Mouse (Mus musculus): ENCODE results near the gene Nfs1. TPM values are rescaled to one million over a fixed set of nuclear protein-coding genes. Genes with fewer than 3 reads are reported as not detected.
A peak's percentile ranks its signal among the peaks of the same experiment; 100 is the strongest.
"Not testable (repeated sequence)": the region's sequence is repeated elsewhere in the genome, so short reads cannot be mapped to it uniquely, and the experiment has no call there.

The Nfs1 gene
- polyA plus RNA-seq (2014; fragmentation: Nextera tagmentation; extraction: Ambion mirVana): 29.7 and 30.8 TPM in 2 replicates

DNA sequence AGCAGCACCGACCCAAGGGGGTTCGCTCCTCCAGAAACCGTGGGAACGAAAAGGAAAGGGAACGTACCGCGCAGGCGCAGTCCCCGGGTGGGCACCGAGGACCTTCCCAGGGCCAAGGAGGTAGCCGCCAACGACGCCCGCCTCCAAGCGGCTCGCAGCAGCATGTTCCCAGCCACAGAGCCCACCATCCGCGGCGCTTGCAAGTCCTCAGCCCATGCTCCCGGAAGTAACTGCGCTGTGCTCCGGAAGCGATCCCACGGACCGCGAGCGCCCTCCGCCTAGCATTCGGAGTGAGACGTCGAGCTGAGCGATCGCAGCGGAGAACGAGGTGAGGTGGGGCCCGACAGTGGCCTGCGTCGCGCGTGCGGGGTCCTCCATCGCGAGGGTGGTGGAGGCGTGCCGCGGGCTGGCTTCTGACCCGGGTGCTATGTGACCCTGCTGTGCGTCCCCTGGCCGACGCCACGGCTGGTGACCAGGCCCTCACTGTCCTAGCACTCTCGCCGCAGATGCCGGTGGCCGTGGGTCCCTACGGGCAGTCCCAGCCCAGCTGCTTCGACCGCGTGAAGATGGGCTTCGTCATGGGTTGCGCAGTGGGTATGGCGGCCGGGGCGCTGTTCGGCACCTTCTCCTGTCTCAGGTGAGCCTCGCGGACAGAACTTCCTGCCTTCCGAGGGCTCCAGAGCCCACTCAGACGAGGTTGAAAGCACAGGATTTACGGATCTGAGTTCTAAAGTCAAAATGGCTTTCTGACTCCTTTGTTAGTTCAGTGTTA is at the start of gene Nfs1, which contains the start of gene Romo1:
TSS of gene Nfs1 (minus strand) at position 234 of the 772 bp plus-strand sequence.
TSS of gene Romo1 (plus strand) at position 87 of the 772 bp plus-strand sequence.
- peak within 1 kb of the TSS; percentile 56 for H3K4me2 ChIP-seq (ENCODE audit: low read length)
- DNase-seq: peak; percentile 98
- no peaks in the 10 kb centered on the region for H3K9me3 ChIP-seq (ENCODE audit: control insufficient read depth, low read length)
- 0% methylated on average over 69 of the region's 70 CpGs for WGBS
- ATAC-seq (ENCODE audit: low FRiP score, low TSS enrichment): peak; percentile 99
- peaks cover 33% of the 10 kb centered on the region for H3K36me3 ChIP-seq (ENCODE audit: control insufficient read depth, insufficient read depth, low read length)
- peak within 1 kb of the TSS; percentile 75 for H3K9ac ChIP-seq (replicated peaks; ENCODE audit: low read length)
- H3K4me1 ChIP-seq (ENCODE audit: control insufficient read depth, insufficient read depth, low read length): no peaks in the 10 kb centered on the region
- H3K27me3 ChIP-seq (ENCODE audit: control insufficient read depth, insufficient read depth, low read length): no peaks in the 10 kb centered on the region
- peak within 1 kb of the TSS; percentile 81 for H3K4me3 ChIP-seq (replicated peaks; ENCODE audit: low read depth, low read length)
- H3K27ac ChIP-seq (replicated peaks; ENCODE audit: low read depth, low read length): peak within 1 kb of the TSS; percentile 94

- H3K9me3 ChIP-seq (ENCODE audit: control insufficient read depth, low read length): no peaks in the 10 kb centered on the region
- ATAC-seq (ENCODE audit: low FRiP score, low TSS enrichment): no peak
- WGBS: 77% methylated on average over 3 of the region's 3 CpGs
Observed at GRCm38 (mm10) chr2:156193066-156193862, 49.3 kb upstream of the Nfs1 start.

DNA sequence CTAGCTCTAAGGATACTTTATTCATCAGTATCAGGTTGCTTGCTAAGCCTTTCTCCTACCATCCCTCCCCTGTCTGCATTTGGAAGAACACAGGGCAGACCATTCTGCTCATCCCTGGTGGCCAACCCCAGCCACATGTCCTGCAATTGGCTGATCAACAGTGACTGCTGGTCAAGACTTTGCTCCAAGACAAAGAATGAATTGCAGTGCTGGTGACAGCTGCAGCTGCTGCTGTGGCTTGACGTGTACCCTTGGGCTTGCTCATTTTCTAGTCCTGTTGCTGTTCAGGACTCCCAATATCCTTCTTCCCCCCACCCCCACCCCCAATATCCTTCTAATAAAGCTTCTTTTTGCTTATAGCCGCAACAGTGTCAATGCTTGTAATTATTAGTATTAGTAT is 48.1 kb upstream of the Nfs1 start:
- Histone ChIP-seq H3K9me3 (ENCODE audit: control insufficient read depth, low read length) (no peaks in the 10 kb centered on the region), H3K36me3 (ENCODE audit: control insufficient read depth, insufficient read depth, low read length) (no peaks in the 10 kb centered on the region), H3K9ac (replicated peaks; ENCODE audit: low read length) (no peak overlapping the region), H3K27me3 (ENCODE audit: control insufficient read depth, insufficient read depth, low read length) (no peaks in the 10 kb centered on the region), H3K4me1 (ENCODE audit: control insufficient read depth, insufficient read depth, low read length) (no peaks in the 10 kb centered on the region; the same call in 1 of the 2 replicates), H3K27ac (replicated peaks; ENCODE audit: low read depth, low read length) (no peak overlapping the region), H3K4me2 (ENCODE audit: low read length) (no peak overlapping the region), H3K4me3 (replicated peaks; ENCODE audit: low read depth, low read length) (no peak overlapping the region)
- WGBS: 66% methylated on average over 2 of the region's 2 CpGs
- ATAC-seq (ENCODE audit: low FRiP score, low TSS enrichment): no peak
- DNase-seq: no peak

More at GRCm38 (mm10) chr2:156193066-156193862, 49.3 kb upstream of the Nfs1 start:
- Histone ChIP-seq H3K27ac (replicated peaks; ENCODE audit: low read depth, low read length) (no peak overlapping the region), H3K4me1 (ENCODE audit: control insufficient read depth, insufficient read depth, low read length) (peaks cover 7% of the 10 kb centered on the region), H3K27me3 (ENCODE audit: control insufficient read depth, insufficient read depth, low read length) (no peaks in the 10 kb centered on the region), H3K4me2 (ENCODE audit: low read length) (no peak overlapping the region), H3K4me3 (replicated peaks; ENCODE audit: low read depth, low read length) (no peak overlapping the region), H3K36me3 (ENCODE audit: control insufficient read depth, insufficient read depth, low read length) (no peaks in the 10 kb centered on the region), H3K9ac (replicated peaks; ENCODE audit: low read length) (no peak overlapping the region)
- DNase-seq: no peak

GRCm38 (mm10) chr2:156191540-156191939 is 47.6 kb upstream of the Nfs1 start:
- Histone ChIP-seq H3K9ac (replicated peaks; ENCODE audit: low read length) (no peak overlapping the region), H3K9me3 (ENCODE audit: control insufficient read depth, low read length) (no peaks in the 10 kb centered on the region), H3K4me3 (replicated peaks; ENCODE audit: low read depth, low read length) (no peak overlapping the region), H3K27me3 (ENCODE audit: control insufficient read depth, insufficient read depth, low read length) (no peaks in the 10 kb centered on the region), H3K4me2 (ENCODE audit: low read length) (no peak overlapping the region), H3K36me3 (ENCODE audit: control insufficient read depth, insufficient read depth, low read length) (no peaks in the 10 kb centered on the region), H3K27ac (replicated peaks; ENCODE audit: low read depth, low read length) (no peak overlapping the region), H3K4me1 (ENCODE audit: control insufficient read depth, insufficient read depth, low read length) (no peaks in the 10 kb centered on the region; the same call in 1 of the 2 replicates)
- ATAC-seq (ENCODE audit: low FRiP score, low TSS enrichment) (no peak), DNase-seq (no peak)
- WGBS: 95% methylated on average over 2 of the region's 2 CpGs

- H3K36me3 ChIP-seq (ENCODE audit: control insufficient read depth, insufficient read depth, low read length): no peaks in the 10 kb centered on the region
- ATAC-seq (ENCODE audit: low FRiP score, low TSS enrichment): no peak
- 88% methylated on average over 14 of the region's 14 CpGs for WGBS
Observed at GRCm38 (mm10) chr2:156190004-156190896, 46.3 kb upstream of the Nfs1 start.

DNA sequence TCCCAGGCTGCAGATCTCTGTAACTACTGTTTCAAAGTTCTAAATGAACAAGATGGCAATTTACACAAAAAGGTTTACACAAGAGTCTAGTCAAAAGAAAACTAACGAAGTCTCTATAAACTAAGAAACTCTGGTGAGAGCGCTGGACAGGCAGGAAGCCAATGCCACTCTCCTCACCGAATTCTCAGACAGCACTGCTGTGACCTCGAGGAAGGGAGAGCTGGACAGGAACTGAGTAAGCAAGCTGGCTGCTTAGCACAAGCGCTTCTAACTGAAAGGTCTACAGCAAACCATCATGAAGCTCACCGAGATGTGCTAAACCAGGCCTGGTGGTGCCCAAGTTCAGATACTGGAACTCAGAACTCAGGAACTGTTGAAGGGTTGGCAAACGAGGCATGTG is 45.3 kb upstream of the Nfs1 start:
- WGBS: 85% methylated on average over 7 of the region's 7 CpGs

More at GRCm38 (mm10) chr2:156190004-156190896, 46.3 kb upstream of the Nfs1 start:
- Histone ChIP-seq H3K4me3 (replicated peaks; ENCODE audit: low read depth, low read length) (no peak overlapping the region), H3K4me2 (ENCODE audit: low read length) (no peak overlapping the region), H3K9me3 (ENCODE audit: control insufficient read depth, low read length) (no peaks in the 10 kb centered on the region), H3K4me1 (ENCODE audit: control insufficient read depth, insufficient read depth, low read length) (no peaks in the 10 kb centered on the region), H3K9ac (replicated peaks; ENCODE audit: low read length) (no peak overlapping the region), H3K27me3 (ENCODE audit: control insufficient read depth, insufficient read depth, low read length) (no peaks in the 10 kb centered on the region), H3K27ac (replicated peaks; ENCODE audit: low read depth, low read length) (no peak overlapping the region)
- DNase-seq: no peak

DNA sequence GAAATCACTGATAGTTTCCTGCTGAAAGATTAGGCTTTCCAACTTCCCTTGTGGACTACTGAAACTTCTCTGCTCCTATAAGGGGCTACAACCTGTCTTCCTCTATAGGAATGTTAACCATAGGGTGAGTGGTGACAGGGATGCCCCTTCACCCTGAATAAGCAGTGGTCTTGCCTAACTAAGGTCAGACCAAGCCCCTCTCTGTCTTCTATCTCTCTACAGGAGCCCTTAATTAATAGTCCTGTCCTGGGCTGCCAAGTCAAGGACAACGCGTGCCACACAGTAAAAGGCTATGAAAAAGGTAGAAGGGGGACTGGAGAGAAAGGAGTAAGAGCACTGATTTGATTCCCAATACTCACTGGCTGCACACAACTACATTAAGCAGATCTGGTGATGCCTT is 37.6 kb upstream of the Nfs1 start:
- ATAC-seq (ENCODE audit: low FRiP score, low TSS enrichment) (no peak), DNase-seq (no peak)
- Histone ChIP-seq H3K27ac (replicated peaks; ENCODE audit: low read depth, low read length) (peak overlapping the region; percentile 98; the same call in 1 of the 2 replicates), H3K4me1 (ENCODE audit: control insufficient read depth, insufficient read depth, low read length) (peaks cover 32% of the 10 kb centered on the region), H3K4me2 (ENCODE audit: low read length) (peak overlapping the region; percentile 65), H3K9me3 (ENCODE audit: control insufficient read depth, low read length) (no peaks in the 10 kb centered on the region), H3K4me3 (replicated peaks; ENCODE audit: low read depth, low read length) (peak overlapping the region; percentile 99; the same call in 1 of the 2 replicates), H3K9ac (replicated peaks; ENCODE audit: low read length) (no peak overlapping the region), H3K36me3 (ENCODE audit: control insufficient read depth, insufficient read depth, low read length) (peaks cover 19% of the 10 kb centered on the region), H3K27me3 (ENCODE audit: control insufficient read depth, insufficient read depth, low read length) (no peaks in the 10 kb centered on the region)
- 80% methylated on average over 2 of the region's 2 CpGs for WGBS

More for the DNA sequence above, 45.3 kb upstream of the Nfs1 start:
- not testable (repeated sequence) for H3K9ac ChIP-seq (replicated peaks; ENCODE audit: low read length); H3K36me3 ChIP-seq (ENCODE audit: control insufficient read depth, insufficient read depth, low read length); DNase-seq; H3K4me1 ChIP-seq (ENCODE audit: control insufficient read depth, insufficient read depth, low read length); ATAC-seq (ENCODE audit: low FRiP score, low TSS enrichment); H3K27me3 ChIP-seq (ENCODE audit: control insufficient read depth, insufficient read depth, low read length); H3K4me2 ChIP-seq (ENCODE audit: low read length); H3K4me3 ChIP-seq (replicated peaks; ENCODE audit: low read depth, low read length); H3K27ac ChIP-seq (replicated peaks; ENCODE audit: low read depth, low read length); H3K9me3 ChIP-seq (ENCODE audit: control insufficient read depth, low read length)
